Mouse (Mus musculus) G1E (cell line): Measurements from ENCODE around the gene Aco2.

Experiments used
- CTCF ChIP-seq: IDR thresholded peaks from 2 replicates; pipeline ENCODE4 v1.5.1; 2012; ENCODE audit warnings: low read depth, low read length, inconsistent platforms, mixed read lengths
- GATA1 ChIP-seq: IDR thresholded peaks from 2 replicates; pipeline ENCODE4 v1.6.1; 2012; ENCODE audit warnings: borderline replicate concordance, low read length, inconsistent platforms, mixed read lengths
- TAL1 ChIP-seq: conservative IDR thresholded peaks from 2 replicates; pipeline ENCODE4 v1.6.1; 2012; ENCODE audit warnings: low read depth, low read length, inconsistent platforms, mixed read lengths

GRCm38 (mm10) chr15:81858138-81858516 is 14.0 kb upstream of the Aco2 start:
- TF ChIP-seq TAL1 (no peak), CTCF (no peak), GATA1 (no peak)
